Mouse (Mus musculus) spleen, adult 2 months (tissue): ENCODE measurements around the gene Map1b. TPM values are rescaled to one million over a fixed set of nuclear protein-coding genes. Genes with fewer than 3 reads are reported as not detected.

Experiments
- DNase-seq, 2 experiments: peaks; one replicate each; pipeline versions ENCODE4 v3.0.0 to v3.0.0-alpha.2; 2012 to 2021; ENCODE audit warnings: low spot score in 2 of 2, low read depth in 1 of 2
- H3K27ac ChIP-seq: fragments of 200-500 bp; 2 replicates; pipeline ENCODE4 v1.5.1; 2012; ENCODE audit warnings: low read length, inconsistent platforms; ENCODE audit not compliant: insufficient read depth
- H3K27me3 ChIP-seq: fragments of 200-500 bp; 2 replicates; pipeline ENCODE4 v1.6.1; 2012; ENCODE audit warnings: mild to moderate bottlenecking, moderate library complexity, low read length, inconsistent platforms; ENCODE audit not compliant: control insufficient read depth, insufficient read depth
- H3K36me3 ChIP-seq: fragments of 200-500 bp; 2 replicates; pipeline ENCODE4 v1.6.1; 2012; ENCODE audit warnings: mild to moderate bottlenecking, low read length, inconsistent platforms; ENCODE audit not compliant: control insufficient read depth, insufficient read depth
- H3K4me1 ChIP-seq: fragments of 200-500 bp; 2 replicates; pipeline ENCODE4 v1.6.1; 2011; ENCODE audit warnings: inconsistent platforms; ENCODE audit not compliant: control insufficient read depth, insufficient read depth, insufficient read length
- H3K4me3 ChIP-seq: fragments of 200-500 bp; 2 replicates; pipeline ENCODE4 v1.5.1; 2011; ENCODE audit warnings: mild to moderate bottlenecking, inconsistent platforms; ENCODE audit not compliant: insufficient read depth, insufficient read length; ENCODE audit errors: extremely low read depth
- CTCF ChIP-seq: fragments of 200-500 bp; IDR thresholded peaks from 2 replicates; pipeline ENCODE4 v1.5.1; 2011; ENCODE audit warnings: mild to moderate bottlenecking, inconsistent platforms; ENCODE audit not compliant: insufficient read depth, insufficient read length, insufficient replicate concordance; ENCODE audit errors: extremely low read depth
- POLR2A ChIP-seq: fragments of 200-500 bp; IDR thresholded peaks from 2 replicates; pipeline ENCODE4 v1.6.1; 2011; ENCODE audit warnings: low read depth, low read length, inconsistent platforms
- WGBS: fragments of 180-500 bp; shearing (Covaris S2); methylation state at CpG from one replicate; pipeline ENCODE4 v1.1.7; 2018; 5-methylcytosine and 5-hydroxymethylcytosine counted together
- polyA plus RNA-seq: library from polyadenylated mRNA; depleted of rRNA; stranded (reverse); fragments of >200 nt; gene quantifications from 2 replicates; pipeline ENCODE4 v1.2.3, GENCODE M21; 2012

Gene Map1b
- polyA plus RNA-seq, 1 experiment, result 0.35 TPM

DNA sequence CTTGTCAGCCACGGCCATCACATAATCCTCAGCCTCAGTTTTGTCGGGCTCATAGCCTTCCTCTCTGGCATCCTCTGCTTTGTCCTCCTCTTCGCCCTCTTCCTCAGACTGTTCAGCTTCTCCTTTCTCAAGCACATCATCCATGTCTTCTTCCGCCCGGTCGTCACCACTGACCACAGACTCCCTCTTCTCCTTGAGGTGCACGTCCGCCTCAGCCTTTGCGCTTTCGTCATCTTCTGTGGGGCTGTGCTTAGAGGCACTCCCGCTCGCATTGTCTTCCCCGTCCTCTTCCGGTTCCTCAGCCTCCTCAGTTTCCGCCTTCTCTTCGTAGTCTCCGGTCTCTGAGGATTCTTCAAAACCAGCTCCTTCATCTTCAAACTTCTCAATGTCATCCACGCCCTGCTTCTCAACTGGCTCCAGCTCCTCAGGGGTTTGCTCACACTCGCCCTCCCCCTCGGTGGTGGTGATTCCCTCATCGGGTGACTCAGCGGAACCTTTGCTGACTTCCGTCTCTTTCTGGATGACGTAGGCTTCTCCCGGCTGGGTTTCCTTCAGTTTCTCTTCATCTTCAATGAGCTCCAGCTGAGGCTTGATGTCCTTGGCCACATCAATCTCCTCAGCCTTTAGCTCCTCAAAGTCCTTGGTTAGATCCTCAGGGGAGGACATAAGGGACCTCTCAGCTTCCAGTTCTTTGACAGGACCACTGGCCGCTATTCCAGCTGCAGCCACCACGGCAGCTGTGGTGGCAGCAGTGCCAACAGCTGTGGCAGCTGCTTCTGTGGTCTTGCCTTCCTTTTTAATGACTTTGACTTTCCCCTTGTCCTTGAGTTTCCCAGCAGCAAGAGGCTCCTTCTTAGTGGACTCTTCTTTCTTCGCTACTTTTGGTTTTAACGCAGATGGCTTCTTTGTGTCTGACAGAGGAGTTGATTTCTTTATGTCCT lies 83.0 kb downstream of the Map1b start:
- Histone ChIP-seq H3K4me3 (no peak overlapping the region; the same call in 1 of the 2 replicates), H3K4me1 (no peaks in the 10 kb centered on the region), H3K27ac (no peak overlapping the region), H3K36me3 (no peaks in the 10 kb centered on the region), H3K27me3 (no peaks in the 10 kb centered on the region)
- TF ChIP-seq CTCF, result no peak
- TF ChIP-seq POLR2A, result no peak
- DNase-seq, result no peak
- 87% methylated on average over 29 of the region's 29 CpGs for WGBS

DNA sequence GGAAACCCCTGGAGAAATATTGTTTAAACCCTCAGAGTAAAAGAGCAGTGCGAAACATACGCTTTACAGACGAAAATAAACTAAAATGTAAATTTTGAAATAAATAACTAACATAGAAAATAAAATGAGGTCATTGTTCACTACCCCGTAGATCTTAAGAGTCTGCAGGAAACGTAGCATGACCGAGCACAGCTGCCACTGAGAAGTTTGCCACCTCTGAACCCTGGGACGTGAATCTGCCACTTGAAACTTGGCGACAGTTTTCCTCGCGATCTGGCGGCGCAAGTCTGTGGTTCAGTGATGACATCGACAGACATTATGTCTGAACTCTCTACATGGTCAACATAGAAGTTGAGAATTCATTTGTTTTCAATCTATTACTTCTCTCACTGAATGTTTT lies 92.8 kb downstream of the Map1b start:
- Histone ChIP-seq H3K4me1 (no peaks in the 10 kb centered on the region), H3K27ac (no peak overlapping the region), H3K4me3 (no peak overlapping the region), H3K36me3 (no peaks in the 10 kb centered on the region), H3K27me3 (no peaks in the 10 kb centered on the region)
- 79% methylated on average over 13 of the region's 13 CpGs for WGBS
- no peak for TF ChIP-seq CTCF
- no peak for TF ChIP-seq POLR2A
- no peak for DNase-seq

DNA sequence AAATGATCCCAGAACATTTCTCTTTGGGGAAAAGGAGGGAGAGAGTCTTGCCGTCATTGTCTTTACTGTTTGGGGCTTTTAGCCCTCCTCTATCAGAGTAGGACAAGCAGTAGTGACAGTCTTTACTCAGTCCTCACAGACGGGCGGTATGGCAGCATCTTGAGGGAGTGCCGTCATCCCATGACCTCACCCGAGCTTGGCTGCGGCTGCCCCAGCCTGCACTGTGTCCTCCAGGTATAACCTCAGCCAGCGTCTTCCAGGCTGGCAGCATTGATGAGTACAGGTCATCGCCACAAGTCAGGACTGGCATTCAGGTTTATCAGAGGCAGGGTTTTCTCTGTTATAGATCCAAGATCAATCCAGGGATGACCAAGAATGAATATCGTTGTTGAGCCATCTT lies 99.7 kb downstream of the Map1b start:
- DNase-seq, result no peak
- Histone ChIP-seq H3K27ac (no peak overlapping the region), H3K4me1 (no peaks in the 10 kb centered on the region), H3K4me3 (no peak overlapping the region), H3K36me3 (peaks cover 16% of the 10 kb centered on the region), H3K27me3 (no peaks in the 10 kb centered on the region)
- 97% methylated on average over 9 of the region's 9 CpGs for WGBS
- TF ChIP-seq POLR2A, result no peak
- TF ChIP-seq CTCF, result no peak

DNA sequence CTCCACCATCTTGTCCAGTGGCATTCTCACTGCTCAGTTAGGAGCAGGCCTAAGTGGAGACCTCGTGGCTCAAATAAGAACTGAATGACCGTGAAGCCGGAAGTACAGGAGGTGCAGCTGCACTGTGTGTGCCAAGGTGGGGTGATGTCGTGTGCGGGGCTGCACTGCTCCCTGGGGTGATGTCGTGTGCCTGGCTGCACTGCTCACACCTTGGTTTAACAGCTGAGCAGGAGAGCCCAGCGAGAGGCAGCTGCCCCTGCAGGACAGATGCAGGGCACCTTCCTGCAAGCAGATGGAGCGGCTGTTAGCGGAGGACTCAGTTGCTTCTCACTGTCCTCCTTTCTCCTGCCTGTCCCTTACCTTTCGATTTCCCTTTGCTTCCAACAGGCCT lies 102.0 kb downstream of the Map1b start:
- no peaks in the 10 kb centered on the region for H3K27me3 ChIP-seq
- TF ChIP-seq POLR2A (no peak), CTCF (no peak)
- WGBS, result 89% methylated on average over 10 of the region's 10 CpGs
- no peak overlapping the region for H3K4me3 ChIP-seq
- no peak for DNase-seq
- H3K4me1 ChIP-seq, result no peaks in the 10 kb centered on the region
- H3K36me3 ChIP-seq, result peaks cover 19% of the 10 kb centered on the region
- no peak overlapping the region for H3K27ac ChIP-seq

DNA sequence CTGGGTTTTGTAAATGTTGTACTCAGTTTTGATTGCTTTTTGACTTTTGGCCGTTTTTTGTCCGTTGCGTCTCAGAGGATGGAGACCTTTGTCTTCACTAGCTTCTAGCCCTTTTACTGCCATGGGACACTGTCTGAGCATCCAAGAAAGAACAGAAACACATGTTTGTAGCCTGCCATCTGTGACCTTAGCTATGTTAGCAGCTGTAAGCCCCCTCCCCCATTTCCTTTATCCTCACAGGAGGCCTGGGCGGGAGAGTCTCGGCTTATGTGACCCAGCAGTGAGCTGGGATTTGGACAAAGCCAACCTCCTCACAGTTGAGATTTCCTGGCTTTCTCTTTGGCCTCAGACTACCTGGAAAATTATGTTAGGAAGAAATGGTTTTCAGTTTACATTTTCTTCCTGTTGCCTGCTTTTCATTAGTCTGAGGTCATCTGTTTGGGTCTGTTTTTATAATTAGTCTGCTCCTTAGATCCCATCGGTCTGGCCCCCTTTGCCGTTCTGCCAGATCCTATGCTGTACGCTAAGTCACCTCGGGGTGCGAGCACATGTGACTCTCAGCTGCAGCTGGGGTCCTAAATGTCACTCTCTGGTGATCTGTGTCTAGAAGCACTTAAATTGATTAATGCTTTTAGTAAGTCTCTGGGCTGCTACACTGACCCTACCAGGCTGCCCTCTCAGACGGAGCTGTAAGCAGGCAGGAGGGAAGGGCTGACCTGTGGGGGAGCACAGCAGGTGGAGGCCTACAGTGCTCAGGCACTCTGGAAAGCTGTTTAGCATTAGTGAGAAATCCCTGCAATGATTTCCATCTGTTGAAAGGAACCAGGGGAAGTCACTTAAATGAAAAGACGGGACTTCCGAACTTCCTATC lies 102.6 kb downstream of the Map1b start:
- DNase-seq, result no peak
- Histone ChIP-seq H3K27ac (no peak overlapping the region), H3K4me3 (no peak overlapping the region), H3K36me3 (peaks cover 19% of the 10 kb centered on the region), H3K4me1 (no peaks in the 10 kb centered on the region), H3K27me3 (no peaks in the 10 kb centered on the region)
- TF ChIP-seq CTCF, result no peak
- TF ChIP-seq POLR2A, result no peak
- 94% methylated on average over 13 of the region's 13 CpGs for WGBS

DNA sequence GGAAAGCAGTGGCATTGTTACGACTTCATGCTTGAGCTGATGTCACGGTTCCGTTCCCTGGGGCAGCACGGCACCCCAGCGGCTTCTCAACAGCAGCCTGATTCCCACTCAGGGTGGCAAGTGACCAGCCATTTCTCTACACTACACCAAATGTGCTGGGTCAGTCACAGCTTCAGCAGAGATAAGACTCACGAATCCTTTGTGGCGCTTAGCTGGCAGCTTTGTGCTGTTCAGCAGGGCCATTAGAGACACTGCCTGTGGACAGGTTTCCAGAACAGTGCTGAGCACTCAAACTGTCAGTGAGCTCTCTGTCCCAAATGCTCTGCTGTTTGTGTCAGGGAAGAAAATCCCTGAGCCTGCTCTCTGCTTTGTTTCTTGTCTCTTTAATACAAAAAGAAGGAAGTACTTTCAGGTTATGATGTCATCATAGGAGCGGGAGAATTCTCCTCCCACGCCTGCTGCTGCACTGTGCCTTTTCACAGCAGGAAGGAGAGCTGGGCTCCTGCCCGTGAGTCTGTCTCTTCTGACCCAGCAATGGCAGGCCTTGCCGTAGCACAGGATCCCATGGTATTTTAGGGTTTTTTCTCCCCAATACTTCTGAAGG lies 103.8 kb downstream of the Map1b start:
- 63% methylated on average over 11 of the region's 11 CpGs for WGBS
- Histone ChIP-seq H3K4me1 (no peaks in the 10 kb centered on the region), H3K27ac (no peak overlapping the region), H3K27me3 (no peaks in the 10 kb centered on the region), H3K36me3 (peaks cover 19% of the 10 kb centered on the region), H3K4me3 (no peak overlapping the region)
- no peak for DNase-seq
- TF ChIP-seq POLR2A, result no peak
- TF ChIP-seq CTCF, result no peak
